Mouse (Mus musculus) forebrain, embryonic 11.5 days (tissue): ENCODE results near the gene Tmem131l. TPM values are rescaled to one million over a fixed set of nuclear protein-coding genes. Genes with fewer than 3 reads are reported as not detected.

Experiments used
- ATAC-seq: fragments of 200-750 bp; cut with Nextera tagmentation; replicated peaks from 2 replicates; pipeline ENCODE4 v1.8.0; 2017; ENCODE audit warnings: moderate TSS enrichment; ENCODE audit not compliant: low FRiP score
- DNase-seq: peaks from one replicate; pipeline ENCODE4 v3.0.0-alpha.2; 2017; ENCODE audit warnings: low spot score
- H3K27ac ChIP-seq: fragments of 300-500 bp; sonication (generic); 2 replicates; pipeline ENCODE4 v1.5.1; 2014; ENCODE audit warnings: low read depth, low read length
- H3K27me3 ChIP-seq: fragments of 300-500 bp; sonication (generic); 2 replicates; pipeline ENCODE4 v1.6.1; 2014; ENCODE audit warnings: mild to moderate bottlenecking, low read length, mixed read lengths; ENCODE audit not compliant: control insufficient read depth, insufficient read depth
- H3K36me3 ChIP-seq: fragments of 300-500 bp; sonication (generic); 2 replicates; pipeline ENCODE4 v1.6.1; 2014; ENCODE audit warnings: mild to moderate bottlenecking, low read length, moderate library complexity, mixed read lengths; ENCODE audit not compliant: control insufficient read depth, insufficient read depth
- H3K4me1 ChIP-seq: fragments of 300-500 bp; sonication (generic); replicated peaks from 2 replicates; pipeline ENCODE4 v1.6.1; 2014; ENCODE audit warnings: low read length, mixed read lengths; ENCODE audit not compliant: control insufficient read depth, insufficient read depth
- H3K4me2 ChIP-seq: fragments of 300-500 bp; sonication (generic); 2 replicates; pipeline ENCODE4 v1.6.1; 2014; ENCODE audit warnings: low read depth, mild to moderate bottlenecking, low read length, moderate library complexity, mixed read lengths; ENCODE audit not compliant: severe bottlenecking
- H3K4me3 ChIP-seq: fragments of 300-500 bp; sonication (generic); 2 replicates; pipeline ENCODE4 v1.5.1; 2014; ENCODE audit warnings: low read depth, low read length
- H3K9ac ChIP-seq: fragments of 300-500 bp; sonication (generic); 2 replicates; pipeline ENCODE4 v1.6.1; 2014; ENCODE audit warnings: low read length
- H3K9me3 ChIP-seq: fragments of 300-500 bp; sonication (generic); 2 replicates; pipeline ENCODE4 v1.6.1; 2016; ENCODE audit warnings: low read length, mixed read lengths; ENCODE audit not compliant: control insufficient read depth
- WGBS: fragments of 180-500 bp; shearing (Covaris S2); extraction: QIAGEN DNeasy Blood & Tissue Kit; methylation state at CpG from one replicate; pipeline ENCODE4 v1.1.7; 2014; 5-methylcytosine and 5-hydroxymethylcytosine counted together
- polyA plus RNA-seq: library from polyadenylated mRNA; unstranded; fragments of >200 nt; fragmentation: Nextera tagmentation; extraction: Ambion mirVana; gene quantifications from 2 replicates; pipeline ENCODE4 v1.2.1, GENCODE M21; 2014

Tmem131l gene
- polyA plus RNA-seq, 1 experiment from 2014 or later: 96.0 TPM

GRCm38 (mm10) chr3:83995254-83995830 lies 44.6 kb downstream of the Tmem131l start:
- Histone ChIP-seq H3K4me1 (peaks cover 19% of the 10 kb centered on the region), H3K27ac (no peak overlapping the region), H3K4me3 (no peak overlapping the region), H3K9ac (no peak overlapping the region; the same call in 1 of the 2 replicates), H3K36me3 (no peaks in the 10 kb centered on the region), H3K4me2 (no peak overlapping the region), H3K9me3 (no peaks in the 10 kb centered on the region), H3K27me3 (no peaks in the 10 kb centered on the region)
- DNase-seq (no peak), ATAC-seq (no peak)
- 48% methylated on average over 9 of the region's 9 CpGs for WGBS

- DNase-seq (peak; percentile 81), ATAC-seq (peak; percentile 81)
- no peaks in the 10 kb centered on the region for H3K36me3 ChIP-seq
- no peak overlapping the region; the same call in 1 of the 2 replicates for H3K9ac ChIP-seq
- H3K27ac ChIP-seq: no peak overlapping the region
- no peaks in the 10 kb centered on the region for H3K27me3 ChIP-seq
- H3K4me1 ChIP-seq: peaks cover 21% of the 10 kb centered on the region
- no peaks in the 10 kb centered on the region for H3K9me3 ChIP-seq
- H3K4me3 ChIP-seq: no peak overlapping the region
- 16% methylated on average over 8 of the region's 8 CpGs for whole genome bisulfite sequencing
- H3K4me2 ChIP-seq: no peak overlapping the region
Measured at GRCm38 (mm10) chr3:83994217-83994839, 45.6 kb downstream of the Tmem131l start.

- Histone ChIP-seq H3K4me3 (no peak overlapping the region), H3K9me3 (no peaks in the 10 kb centered on the region), H3K9ac (peak overlapping the region; percentile 20; the same call in 1 of the 2 replicates), H3K4me1 (peaks cover 32% of the 10 kb centered on the region), H3K36me3 (no peaks in the 10 kb centered on the region), H3K27ac (no peak overlapping the region), H3K27me3 (no peaks in the 10 kb centered on the region), H3K4me2 (no peak overlapping the region)
- 75% methylated on average over 8 of the region's 8 CpGs for WGBS
- ATAC-seq (no peak), DNase-seq (no peak)
Measured at GRCm38 (mm10) chr3:83993089-83993516, 46.9 kb downstream of the Tmem131l start.

- Histone ChIP-seq H3K27ac (no peak overlapping the region), H3K9ac (no peak overlapping the region), H3K4me1 (peaks cover 31% of the 10 kb centered on the region), H3K4me3 (no peak overlapping the region), H3K4me2 (no peak overlapping the region), H3K9me3 (no peaks in the 10 kb centered on the region), H3K27me3 (no peaks in the 10 kb centered on the region), H3K36me3 (no peaks in the 10 kb centered on the region)
- WGBS: 97% methylated on average over 8 of the region's 8 CpGs
- ATAC-seq (no peak), DNase-seq (no peak)
Measured at GRCm38 (mm10) chr3:83991691-83992524, 48.1 kb downstream of the Tmem131l start.

GRCm38 (mm10) chr3:83988214-83988613 lies 51.8 kb downstream of the Tmem131l start:
- Histone ChIP-seq H3K9ac (no peak overlapping the region; the same call in 1 of the 2 replicates), H3K27me3 (no peaks in the 10 kb centered on the region), H3K27ac (no peak overlapping the region), H3K9me3 (no peaks in the 10 kb centered on the region), H3K36me3 (no peaks in the 10 kb centered on the region), H3K4me1 (peaks cover 55% of the 10 kb centered on the region), H3K4me2 (no peak overlapping the region), H3K4me3 (no peak overlapping the region)
- DNase-seq (no peak), ATAC-seq (no peak)
- 22% methylated on average over 4 of the region's 4 CpGs for WGBS

- WGBS: 78% methylated on average over 8 of the region's 8 CpGs
- Histone ChIP-seq H3K27me3 (no peaks in the 10 kb centered on the region), H3K4me2 (no peak overlapping the region), H3K9ac (no peak overlapping the region), H3K4me1 (peaks cover 55% of the 10 kb centered on the region), H3K9me3 (no peaks in the 10 kb centered on the region), H3K27ac (no peak overlapping the region), H3K36me3 (no peaks in the 10 kb centered on the region), H3K4me3 (no peak overlapping the region)
- ATAC-seq (no peak), DNase-seq (no peak)
Measured at GRCm38 (mm10) chr3:83987533-83988112, 52.4 kb downstream of the Tmem131l start.

GRCm38 (mm10) chr3:83986740-83987139 lies 53.2 kb downstream of the Tmem131l start:
- peaks cover 57% of the 10 kb centered on the region for H3K4me1 ChIP-seq
- H3K4me3 ChIP-seq: no peak overlapping the region
- H3K27me3 ChIP-seq: no peaks in the 10 kb centered on the region
- no peak overlapping the region for H3K27ac ChIP-seq
- no peaks in the 10 kb centered on the region for H3K36me3 ChIP-seq
- ATAC-seq: no peak
- WGBS: 83% methylated on average over 3 of the region's 3 CpGs
- no peak overlapping the region for H3K4me2 ChIP-seq
- DNase-seq: no peak
- H3K9ac ChIP-seq: no peak overlapping the region
- no peaks in the 10 kb centered on the region for H3K9me3 ChIP-seq

GRCm38 (mm10) chr3:83985426-83985825 lies 54.5 kb downstream of the Tmem131l start:
- peak overlapping the region; percentile 65 for H3K27ac ChIP-seq
- no peaks in the 10 kb centered on the region for H3K36me3 ChIP-seq
- 66% methylated on average over 6 of the region's 6 CpGs for WGBS
- no peaks in the 10 kb centered on the region for H3K27me3 ChIP-seq
- no peak overlapping the region for H3K4me2 ChIP-seq
- ATAC-seq (no peak), DNase-seq (no peak)
- H3K9me3 ChIP-seq: no peaks in the 10 kb centered on the region
- no peak overlapping the region for H3K4me3 ChIP-seq
- H3K4me1 ChIP-seq: peaks cover 67% of the 10 kb centered on the region
- no peak overlapping the region; the same call in 1 of the 2 replicates for H3K9ac ChIP-seq
